Mouse (Mus musculus) embryonic stem cell, embryonic (primary cell): ENCODE measurements at regions not wholly inside any gene's neighbourhood (a gene's known extent, or its start where the extent isn't known, plus 50 kb on each side); places are given as distances from the start of the nearest gene placed in this dataset.

Experiments used
- CTCF ChIA-PET, 4 experiments: fragments of 300-600 bp in 2 of 4; fragments of 350-600 bp in 2 of 4; sonication (Branson Sonifier 250); formaldehyde crosslinking; loops; one replicate each; lab custom pipeline; 2022; ENCODE audit warnings: inconsistent platforms in 2 of 4; lab: Charles Lee
- POLR2A ChIA-PET, 4 experiments: fragments of 300-600 bp in 2 of 4; fragments of 350-600 bp in 2 of 4; sonication (Branson Sonifier 250); formaldehyde crosslinking; loops; one replicate each; lab custom pipeline; 2022; ENCODE audit warnings: antibody characterized with exemption in 4 of 4, inconsistent platforms in 1 of 4; lab: Charles Lee

- POLR2A ChIA-PET = interaction anchor here in 1 of 4 experiments (0.7 kb wide), 1 partner anchor 153 kb away, joined by 3 read pairs; no protein-coding TSS in a partner anchor
- CTCF ChIA-PET = no interaction called here
These were observed 481.0 kb upstream of the Lcorl start for GRCm38 (mm10) chr5:46338461-46338860.

DNA sequence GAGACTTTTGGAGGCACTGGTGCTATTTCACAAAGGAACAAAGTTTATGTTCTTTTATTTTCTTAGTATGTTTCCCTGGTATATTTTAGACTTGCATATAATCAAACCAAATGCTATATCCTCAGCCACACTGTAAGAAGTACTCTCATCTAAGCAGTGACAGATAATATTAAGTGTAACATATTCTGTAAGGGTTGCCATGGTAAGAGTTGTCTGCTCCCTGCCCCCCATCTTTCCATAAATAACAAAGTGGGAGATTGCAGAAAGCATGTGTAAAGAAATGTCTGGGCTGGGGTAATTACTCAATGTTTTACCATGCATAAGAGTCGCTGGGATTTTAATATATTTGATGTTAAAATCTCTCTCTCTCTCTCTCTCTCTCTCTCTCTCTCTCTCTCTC is 473.5 kb upstream of the Lcorl start:
- ChIA-PET POLR2A (no interaction called here), CTCF (no interaction called here)
